Mouse (Mus musculus) bone marrow, adult 2 months (tissue): ENCODE measurements around the gene Shc2. TPM values are rescaled to one million over a fixed set of nuclear protein-coding genes. Genes with fewer than 3 reads are reported as not detected.

Experiments used
- H3K27ac ChIP-seq: fragments of 200-500 bp; 2 replicates; pipeline ENCODE4 v1.5.1; 2012; ENCODE audit warnings: low read depth, mild to moderate bottlenecking, control low read depth, inconsistent platforms, low read length; ENCODE audit not compliant: control insufficient read depth, poor library complexity, insufficient read depth
- H3K4me1 ChIP-seq: fragments of 200-500 bp; 2 replicates; pipeline ENCODE4 v1.6.1; 2011; ENCODE audit warnings: low read length; ENCODE audit not compliant: control insufficient read depth, insufficient read depth
- H3K4me3 ChIP-seq: fragments of 200-500 bp; replicated peaks from 2 replicates; pipeline ENCODE3; 2011; ENCODE audit warnings: mild to moderate bottlenecking, low read depth, low read length, control low read depth; ENCODE audit not compliant: control insufficient read depth
- CTCF ChIP-seq: fragments of 200-500 bp; IDR thresholded peaks from 2 replicates; pipeline ENCODE4 v1.5.1; 2011; ENCODE audit warnings: low read length, control low read depth; ENCODE audit not compliant: control insufficient read depth, insufficient read depth
- POLR2A ChIP-seq: fragments of 200-500 bp; IDR thresholded peaks from 2 replicates; pipeline ENCODE4 v1.6.1; 2011; ENCODE audit warnings: low read depth, mild to moderate bottlenecking, control low read depth, low read length, borderline replicate concordance; ENCODE audit not compliant: control insufficient read depth
- WGBS: fragments of 180-500 bp; shearing (Covaris S2); methylation state at CpG from one replicate; pipeline ENCODE4 v1.1.7; 2018; 5-methylcytosine and 5-hydroxymethylcytosine counted together
- polyA plus RNA-seq: library from polyadenylated mRNA; stranded (reverse); fragments of >200 nt; gene quantifications from 2 replicates; pipeline ENCODE4 v1.2.4, GENCODE M21; 2011; ENCODE audit warnings: low replicate concordance; ENCODE audit not compliant: missing spikeins, insufficient read depth, insufficient read length

Shc2 gene
- polyA plus RNA-seq, 1 experiment, result 2.1 TPM

DNA sequence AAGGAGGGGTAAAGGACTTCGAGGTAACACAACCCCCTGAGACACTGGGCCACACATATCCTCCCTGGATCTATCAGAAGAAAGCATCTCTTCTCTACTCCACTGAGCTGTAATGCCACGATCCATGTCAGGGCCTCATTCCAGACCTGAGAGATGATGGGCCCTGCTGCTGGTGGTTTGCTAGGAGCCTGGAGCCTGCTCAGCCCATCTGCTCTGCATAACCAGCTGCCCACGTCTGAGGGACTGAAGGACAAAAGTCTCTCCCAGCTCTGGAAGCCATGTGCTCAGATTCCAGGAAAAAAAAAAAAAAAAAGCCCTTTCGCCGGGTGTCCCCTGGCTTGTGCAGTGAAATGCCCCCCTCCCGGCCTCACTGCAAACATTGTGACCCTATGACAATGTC lies 62.0 kb downstream of the Shc2 start:
- H3K27ac ChIP-seq, result no peak overlapping the region
- TF ChIP-seq POLR2A, result no peak
- no peak for TF ChIP-seq CTCF
- H3K4me1 ChIP-seq, result no peaks in the 10 kb centered on the region
- H3K4me3 ChIP-seq, result no peak overlapping the region
- 76% methylated on average over 6 of the region's 6 CpGs for WGBS

DNA sequence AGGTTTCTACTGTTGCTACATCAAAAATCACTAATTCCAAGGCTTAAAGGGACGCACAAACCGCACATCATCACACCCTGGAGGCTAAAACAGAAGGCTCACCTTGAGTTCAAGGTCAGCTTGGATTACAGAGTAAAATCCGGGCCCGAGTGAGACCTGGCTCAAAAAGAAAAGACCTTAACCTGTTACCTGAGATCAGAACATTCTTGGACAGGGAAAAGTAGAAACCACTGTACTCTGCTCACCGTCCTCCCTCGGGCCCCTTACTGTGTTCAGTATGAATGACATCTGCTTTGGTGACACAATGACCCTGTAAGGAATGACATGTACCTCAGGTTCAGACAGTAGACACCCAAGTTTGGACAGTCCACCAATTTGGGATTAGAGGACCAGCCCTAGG lies 62.9 kb downstream of the Shc2 start:
- Histone ChIP-seq H3K27ac (no peak overlapping the region), H3K4me1 (no peaks in the 10 kb centered on the region), H3K4me3 (no peak overlapping the region)
- 81% methylated on average over 6 of the region's 6 CpGs for WGBS
- no peak for TF ChIP-seq POLR2A
- TF ChIP-seq CTCF, result no peak

DNA sequence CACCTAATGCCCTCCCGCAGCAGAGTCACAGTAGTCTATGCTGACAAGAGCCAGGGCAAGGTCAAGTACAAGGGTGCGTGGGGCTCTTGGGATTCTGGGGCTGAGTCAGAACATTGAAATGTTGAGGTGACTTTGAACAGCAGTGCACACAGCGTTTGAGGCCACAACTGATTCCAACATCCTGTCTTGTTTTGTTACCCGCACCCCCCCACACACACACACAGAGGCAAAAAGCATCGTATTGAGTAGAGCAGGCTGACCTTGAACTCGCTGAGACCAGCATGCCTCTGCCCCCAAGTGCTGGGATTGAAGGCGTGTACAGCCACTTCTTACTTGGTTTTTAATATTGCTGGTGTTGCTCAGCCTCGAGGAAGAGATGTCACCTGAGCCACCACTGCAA lies 63.4 kb downstream of the Shc2 start:
- H3K4me1 ChIP-seq, result no peaks in the 10 kb centered on the region
- H3K27ac ChIP-seq, result no peak overlapping the region
- H3K4me3 ChIP-seq, result no peak overlapping the region
- WGBS, result 66% methylated on average over 8 of the region's 8 CpGs
- no peak for TF ChIP-seq POLR2A

DNA sequence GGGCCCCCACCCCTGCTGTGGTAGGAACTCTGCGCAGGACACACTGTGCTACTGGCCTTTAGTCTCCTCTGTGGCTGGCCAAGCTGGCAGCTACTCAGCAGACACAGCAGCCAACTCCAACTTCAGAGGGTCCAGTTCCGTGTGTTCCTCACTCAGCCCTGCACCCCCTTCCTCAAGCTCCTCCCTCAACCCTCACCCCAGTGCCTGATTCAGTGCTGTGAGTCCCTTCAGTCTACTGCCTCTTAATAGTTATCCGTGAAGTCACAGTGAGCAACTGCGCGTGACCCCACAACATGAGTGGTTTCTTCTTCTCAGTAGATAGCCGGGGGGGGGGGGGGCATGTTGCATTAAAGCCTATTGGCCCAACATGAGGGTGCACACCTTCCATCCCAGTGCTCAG lies 64.1 kb downstream of the Shc2 start:
- 83% methylated on average over 6 of the region's 6 CpGs for WGBS
- TF ChIP-seq CTCF (no peak), POLR2A (no peak)
- Histone ChIP-seq H3K27ac (no peak overlapping the region), H3K4me1 (no peaks in the 10 kb centered on the region), H3K4me3 (no peak overlapping the region)

DNA sequence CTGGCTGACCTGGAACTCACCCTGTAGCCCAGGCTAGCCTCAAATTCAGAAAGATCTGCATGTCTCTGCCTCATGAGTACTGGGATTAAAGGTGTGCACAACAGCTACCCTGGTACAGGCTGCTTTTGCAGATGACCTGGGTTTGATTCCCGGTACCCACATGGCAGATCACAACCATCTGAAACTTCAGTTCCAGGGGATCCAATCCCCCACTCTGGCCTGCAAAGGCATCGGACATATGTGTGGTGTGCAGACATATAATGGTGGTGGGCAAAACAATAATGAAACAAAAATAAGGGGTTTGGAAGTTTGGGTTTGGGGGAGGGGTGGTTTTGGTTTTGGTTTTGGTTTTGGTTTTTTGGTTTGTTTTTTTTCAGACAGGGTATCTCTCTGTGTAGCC lies 66.4 kb downstream of the Shc2 start:
- no peak overlapping the region for H3K27ac ChIP-seq
- TF ChIP-seq CTCF (no peak), POLR2A (no peak)
- no peak overlapping the region for H3K4me3 ChIP-seq
- H3K4me1 ChIP-seq, result no peaks in the 10 kb centered on the region
- WGBS, result 88% methylated on average over 2 of the region's 2 CpGs

DNA sequence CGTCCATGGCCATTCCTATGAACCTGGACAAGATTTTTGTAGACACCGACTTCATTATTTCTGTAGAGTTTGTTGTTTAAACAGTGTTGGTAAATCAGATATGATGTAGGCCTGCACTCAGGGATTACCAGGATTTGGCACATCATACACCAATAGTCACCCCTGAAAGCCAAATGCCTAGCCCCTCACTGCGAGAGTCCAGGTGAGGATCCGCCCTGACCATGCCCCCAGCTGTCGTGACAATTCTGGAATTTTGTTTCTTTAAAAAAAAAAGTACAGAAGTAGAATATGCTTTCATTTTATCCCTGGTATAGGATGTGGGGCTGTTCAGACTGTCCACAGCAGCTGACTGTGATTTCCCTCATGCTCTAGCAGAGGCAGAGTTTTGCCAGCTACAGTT lies 67.8 kb downstream of the Shc2 start:
- WGBS, result 79% methylated on average over 5 of the region's 5 CpGs

More for the DNA sequence above, 67.8 kb downstream of the Shc2 start:
- TF ChIP-seq POLR2A (no peak), CTCF (no peak)
- no peak overlapping the region for H3K27ac ChIP-seq
- no peak overlapping the region for H3K4me3 ChIP-seq
- no peaks in the 10 kb centered on the region for H3K4me1 ChIP-seq

Other genes with a start within 250 kb of the Shc2 start
- not detected in 2 replicates for gene Vmn2r83, start 169.2 kb downstream of the Shc2 start, polyA plus RNA-seq
- gene Plpp2, start 104.1 kb downstream of the Shc2 start, polyA plus RNA-seq, result 1.7 and 2.6 TPM in 2 replicates
- 18.7 and 21.7 TPM in 2 replicates for gene Mier2, start 82.7 kb downstream of the Shc2 start, polyA plus RNA-seq
- gene Theg, start 50.6 kb downstream of the Shc2 start, polyA plus RNA-seq, result not detected in 2 replicates
- not detected in 2 replicates for gene C2cd4c, start 23.9 kb downstream of the Shc2 start, polyA plus RNA-seq
- not detected in 2 replicates for gene Odf3l2, start 7.8 kb upstream of the Shc2 start, polyA plus RNA-seq
- not detected in 2 replicates for gene Madcam1, start 26.6 kb upstream of the Shc2 start, polyA plus RNA-seq
- gene Tpgs1, start 31.5 kb upstream of the Shc2 start, polyA plus RNA-seq, result 4.9 and 12.2 TPM in 2 replicates
- 82.1 and 98.6 TPM in 2 replicates for gene Cdc34, start 44.3 kb upstream of the Shc2 start, polyA plus RNA-seq
- not detected in 2 replicates for gene Gzmm, start 51.1 kb upstream of the Shc2 start, polyA plus RNA-seq
- 465 and 588 TPM in 2 replicates for gene Bsg, start 66.6 kb upstream of the Shc2 start, polyA plus RNA-seq
- 0.31 TPM in 1 of 2 replicates, not detected in the other for gene Hcn2, start 78.7 kb upstream of the Shc2 start, polyA plus RNA-seq
- 20.0 and 29.6 TPM in 2 replicates for gene Polrmt, start 108.7 kb upstream of the Shc2 start, polyA plus RNA-seq
- gene Fgf22, start 117.2 kb upstream of the Shc2 start, polyA plus RNA-seq, result not detected in 2 replicates
- gene Rnf126, start 129.0 kb upstream of the Shc2 start, polyA plus RNA-seq, result 26.5 and 42.8 TPM in 2 replicates
- gene Fstl3, start 139.4 kb upstream of the Shc2 start, polyA plus RNA-seq, result 1.0 and 1.8 TPM in 2 replicates
- gene Prss57, start 153.0 kb upstream of the Shc2 start, polyA plus RNA-seq, result 13.1 and 40.0 TPM in 2 replicates
- gene Palm, start 155.7 kb upstream of the Shc2 start, polyA plus RNA-seq, result 19.7 and 36.1 TPM in 2 replicates
- gene Misp, start 183.1 kb upstream of the Shc2 start, polyA plus RNA-seq, result not detected in 2 replicates
- 113 and 188 TPM in 2 replicates for gene Ptbp1, start 216.5 kb upstream of the Shc2 start, polyA plus RNA-seq
- gene Prtn3, start 236.6 kb upstream of the Shc2 start, polyA plus RNA-seq, result 143 and 259 TPM in 2 replicates
- gene Plppr3, start 236.7 kb upstream of the Shc2 start, polyA plus RNA-seq, result 16.4 and 32.4 TPM in 2 replicates
- 102 and 162 TPM in 2 replicates for gene Elane, start 248.3 kb upstream of the Shc2 start, polyA plus RNA-seq